Mouse (Mus musculus): ENCODE data around the gene Kmt2e.

The Kmt2e gene

GRCm38 (mm10) chr5:23401999-23402398, 32.2 kb upstream of the Kmt2e start:
- no peak for TF ChIP-seq GATA4 (IDR thresholded peaks at IDR 0.05; ENCODE audit: insufficient replicate concordance, low read length)

GRCm38 (mm10) chr5:23403161-23403560, 31.1 kb upstream of the Kmt2e start:
- no peak for TF ChIP-seq GATA4 (IDR thresholded peaks at IDR 0.05; ENCODE audit: insufficient replicate concordance, low read length)

- no peak for TF ChIP-seq GATA4 (IDR thresholded peaks at IDR 0.05; ENCODE audit: insufficient replicate concordance, low read length)
Measured at GRCm38 (mm10) chr5:23405666-23406404, 28.4 kb upstream of the Kmt2e start.

GRCm38 (mm10) chr5:23406405-23406745, 27.9 kb upstream of the Kmt2e start:
- no peak for TF ChIP-seq GATA4 (IDR thresholded peaks at IDR 0.05; ENCODE audit: insufficient replicate concordance, low read length)

- TF ChIP-seq GATA4 (IDR thresholded peaks at IDR 0.05; ENCODE audit: insufficient replicate concordance, low read length): no peak
Measured at GRCm38 (mm10) chr5:23408106-23408505, 26.1 kb upstream of the Kmt2e start.

GRCm38 (mm10) chr5:23410040-23410717, 24.1 kb upstream of the Kmt2e start:
- TF ChIP-seq GATA4 (IDR thresholded peaks at IDR 0.05; ENCODE audit: insufficient replicate concordance, low read length): peak; percentile 55; the same call in 1 of the 2 replicates

- no peak for TF ChIP-seq GATA4 (IDR thresholded peaks at IDR 0.05; ENCODE audit: insufficient replicate concordance, low read length)
Measured at GRCm38 (mm10) chr5:23410718-23411101, 23.5 kb upstream of the Kmt2e start.

GRCm38 (mm10) chr5:23411640-23412039, 22.6 kb upstream of the Kmt2e start:
- TF ChIP-seq GATA4 (IDR thresholded peaks at IDR 0.05; ENCODE audit: insufficient replicate concordance, low read length): no peak

- no peak for TF ChIP-seq GATA4 (IDR thresholded peaks at IDR 0.05; ENCODE audit: insufficient replicate concordance, low read length)
Measured at GRCm38 (mm10) chr5:23412247-23412948, 21.8 kb upstream of the Kmt2e start.

- TF ChIP-seq GATA4 (IDR thresholded peaks at IDR 0.05; ENCODE audit: insufficient replicate concordance, low read length): no peak
Measured at GRCm38 (mm10) chr5:23413058-23413457, 21.2 kb upstream of the Kmt2e start.

- no peak for TF ChIP-seq GATA4 (IDR thresholded peaks at IDR 0.05; ENCODE audit: insufficient replicate concordance, low read length)
Measured at GRCm38 (mm10) chr5:23413575-23414470, 20.4 kb upstream of the Kmt2e start.

- peak; percentile 44; the same call in 1 of the 2 replicates for TF ChIP-seq GATA4 (IDR thresholded peaks at IDR 0.05; ENCODE audit: insufficient replicate concordance, low read length)
Measured at GRCm38 (mm10) chr5:23414490-23415126, 19.6 kb upstream of the Kmt2e start.

- TF ChIP-seq GATA4 (IDR thresholded peaks at IDR 0.05; ENCODE audit: insufficient replicate concordance, low read length): 0 out of 2 replicates have a peak, but pooled peaks have one; percentile 37
Measured at GRCm38 (mm10) chr5:23415571-23416285, 18.5 kb upstream of the Kmt2e start.

GRCm38 (mm10) chr5:23416286-23416643, 18.0 kb upstream of the Kmt2e start:
- TF ChIP-seq GATA4 (IDR thresholded peaks at IDR 0.05; ENCODE audit: insufficient replicate concordance, low read length): no peak

Data from liver, adult (tissue).